In the genomic region with DNA sequence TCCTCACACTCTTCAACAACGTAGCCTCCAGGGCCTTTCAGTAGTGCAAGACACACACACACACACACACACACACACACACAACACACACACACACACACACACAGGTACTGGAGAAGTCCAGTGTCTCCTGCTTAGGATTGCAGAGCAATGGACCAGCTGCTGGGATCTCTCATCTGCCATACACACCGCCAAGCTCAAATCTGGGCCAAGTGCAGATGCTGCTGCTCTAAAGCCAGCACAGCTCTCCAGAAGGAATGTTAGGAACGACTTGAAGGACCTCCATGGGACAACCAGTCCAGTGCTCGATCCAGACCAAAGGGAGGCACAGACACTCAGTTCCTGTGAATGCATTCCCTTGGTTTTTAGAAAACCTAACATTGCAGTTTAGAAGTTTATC, we compare ENCODE assay signal across 20 mouse cellular contexts.
DNase-seq lines count a peak whose midpoint lies in the region; ATAC-seq and TF ChIP-seq lines count a peak whose summit lies in the region.
"Had no signal": no experiment of that assay in that cellular context is flagged by ENCODE, and none has a peak within 500 bp of the region (broad histone marks: within the 10 kb centered on the region; RNA-seq: fewer than 3 reads in every experiment).

No protein-coding gene starts in this region.

- no peaks in the 10 kb centered on the region for H3K36me3 ChIP-seq in heart, adult 2 months (ENCODE audit: control insufficient read depth, insufficient read depth, low read length)
- H3K36me3 ChIP-seq in heart, embryonic 12.5 days: no peaks in the 10 kb centered on the region
- H3K36me3 ChIP-seq in lung, embryonic 14.5 days (ENCODE audit: insufficient read depth): no peaks in the 10 kb centered on the region
- no peaks in the 10 kb centered on the region for H3K36me3 ChIP-seq in forebrain, embryonic 16.5 days (ENCODE audit: control insufficient read depth, insufficient read depth)
- H3K36me3 ChIP-seq: heart, embryonic 13.5 days; hindbrain, embryonic 12.5 days; midbrain, embryonic 15.5 days had no signal

- TF ChIP-seq CTCF in heart, adult 2 months (IDR thresholded peaks at IDR 0.05): no peak
- TF ChIP-seq CTCF in lung, embryonic 14.5 days (IDR thresholded peaks at IDR 0.05; ENCODE audit: low read depth): no peak
- no peak for TF ChIP-seq CTCF in lung, adult 2 months (IDR thresholded peaks at IDR 0.05; ENCODE audit: insufficient read depth, low read length)
- no peak for TF ChIP-seq CTCF in gastrocnemius, adult 2 months (IDR thresholded peaks at IDR 0.05)

- no peaks in the 10 kb centered on the region; the same call in 1 of the 2 replicates for H3K4me1 ChIP-seq in heart, adult 2 months (ENCODE audit: control insufficient read depth, insufficient read depth, low read length)
- H3K4me1 ChIP-seq in heart, embryonic 12.5 days (replicated peaks): peaks cover 4% of the 10 kb centered on the region; the same call in 1 of the 2 replicates
- no peaks in the 10 kb centered on the region for H3K4me1 ChIP-seq in lung, embryonic 14.5 days (ENCODE audit: insufficient read depth)
- no peaks in the 10 kb centered on the region; the same call in 1 of the 2 replicates for H3K4me1 ChIP-seq in lung, adult 2 months (ENCODE audit: control insufficient read depth, insufficient read depth, low read length)
- no peaks in the 10 kb centered on the region for H3K4me1 ChIP-seq in forebrain, embryonic 16.5 days (replicated peaks; ENCODE audit: control insufficient read depth, insufficient read depth, low read length)
- H3K4me1 ChIP-seq: hindbrain, embryonic 12.5 days; megakaryocyte, embryonic 14.5 days; midbrain, embryonic 15.5 days had no signal

- intact Hi-C loops in heart, adult 2 months (cut with DNase I): no loop called here
- intact Hi-C loops in gastrocnemius, adult 2 months (cut with DNase I): no loop called here
- intact Hi-C loops in heart, postnatal 14 days (cut with DNase I): no loop called here

- peak; percentile 49 to 53 for DNase-seq in heart, adult 2 months
- peak; percentile 29 for DNase-seq in lung, embryonic 14.5 days
- DNase-seq in lung, adult 2 months: no peak
- DNase-seq in gastrocnemius, adult 2 months: peak; percentile 68
- DNase-seq in heart, postnatal 14 days: peak; percentile 55 to 65
- DNase-seq in layer of hippocampus, adult 9-11 months: no peak
- DNase-seq: adrenal gland, postnatal 10 days; cerebellum, adult 11 months; cerebellum, postnatal 14 days; layer of hippocampus, postnatal 36 days; liver; liver, postnatal 0 days; right cerebral cortex, adult 18-20 months had no signal

- no peak for TF ChIP-seq POLR2A in heart, adult 2 months (IDR thresholded peaks at IDR 0.05; ENCODE audit: insufficient read depth, low read depth, low read length)
- no peak for TF ChIP-seq POLR2A in lung, adult 2 months (IDR thresholded peaks at IDR 0.05; ENCODE audit: borderline replicate concordance, extremely low read depth, low read depth, low read length)

- no peak overlapping the region for H3K4me3 ChIP-seq in heart, adult 2 months
- H3K4me3 ChIP-seq in heart, embryonic 12.5 days: no peak overlapping the region
- H3K4me3 ChIP-seq in lung, embryonic 14.5 days (ENCODE audit: low read depth, low read length): no peak overlapping the region
- no peak overlapping the region for H3K4me3 ChIP-seq in lung, adult 2 months (replicated peaks; ENCODE audit: extremely low read depth, low read depth, low read length)
- no peak overlapping the region for H3K4me3 ChIP-seq in gastrocnemius, adult 2 months
- no peak overlapping the region for H3K4me3 ChIP-seq in forebrain, embryonic 16.5 days (replicated peaks; ENCODE audit: low read length)
- H3K4me3 ChIP-seq: heart, embryonic 13.5 days; hindbrain, embryonic 12.5 days; megakaryocyte, embryonic 14.5 days; midbrain, embryonic 15.5 days had no signal

- H3K27ac ChIP-seq in heart, adult 2 months: no peak overlapping the region
- H3K27ac ChIP-seq in heart, embryonic 12.5 days (ENCODE audit: poor library complexity, severe bottlenecking): no peak overlapping the region
- no peak overlapping the region for H3K27ac ChIP-seq in lung, embryonic 14.5 days (ENCODE audit: low read depth)
- H3K27ac ChIP-seq in gastrocnemius, adult 2 months: no peak overlapping the region
- no peak overlapping the region for H3K27ac ChIP-seq in forebrain, embryonic 16.5 days (ENCODE audit: low read length)
- H3K27ac ChIP-seq: heart, embryonic 13.5 days; hindbrain, embryonic 12.5 days; midbrain, embryonic 15.5 days had no signal

- no peak overlapping the region for H3K9ac ChIP-seq in heart, adult 2 months (ENCODE audit: low read depth, low read length)
- H3K9ac ChIP-seq in heart, embryonic 12.5 days: no peak overlapping the region
- no peak overlapping the region for H3K9ac ChIP-seq in lung, embryonic 14.5 days
- H3K9ac ChIP-seq in forebrain, embryonic 16.5 days (replicated peaks; ENCODE audit: low read depth, low read length): no peak overlapping the region
- H3K9ac ChIP-seq: heart, embryonic 13.5 days; hindbrain, embryonic 12.5 days; liver, postnatal 0 days; midbrain, embryonic 15.5 days had no signal

- 57% methylated on average over 4 of the region's 4 CpGs for WGBS in heart, adult 2 months
- WGBS in heart, embryonic 12.5 days: 71% methylated on average over 4 of the region's 4 CpGs
- WGBS in lung, embryonic 14.5 days: 52% methylated on average over 4 of the region's 4 CpGs
- WGBS in lung, adult 2 months: 62% methylated on average over 4 of the region's 4 CpGs
- 77% methylated on average over 4 of the region's 4 CpGs for WGBS in forebrain, embryonic 16.5 days

- no peak for ATAC-seq in heart, embryonic 12.5 days (ENCODE audit: insufficient number of reproducible peaks, low FRiP score)
- no peak for ATAC-seq in lung, embryonic 14.5 days (ENCODE audit: insufficient read depth)
- no peak for ATAC-seq in forebrain, embryonic 16.5 days
- ATAC-seq: inflammation-experienced regulatory T-cells, adult 6 months; liver, postnatal 0 days; midbrain, embryonic 15.5 days had no signal

- TF ChIP-seq EP300 in heart, adult 2 months (IDR thresholded peaks at IDR 0.05; ENCODE audit: insufficient read depth, low read depth, low read length): no peak

- H3K27me3 ChIP-seq in heart, adult 2 months (ENCODE audit: control insufficient read depth, insufficient read depth, low read length): no peaks in the 10 kb centered on the region
- H3K27me3 ChIP-seq in heart, embryonic 12.5 days (replicated peaks): no peaks in the 10 kb centered on the region
- H3K27me3 ChIP-seq in lung, embryonic 14.5 days (ENCODE audit: insufficient read depth, low read length): no peaks in the 10 kb centered on the region
- no peaks in the 10 kb centered on the region for H3K27me3 ChIP-seq in forebrain, embryonic 16.5 days (replicated peaks; ENCODE audit: control insufficient read depth, insufficient read depth, low read length)
- H3K27me3 ChIP-seq: heart, embryonic 13.5 days; hindbrain, embryonic 12.5 days; midbrain, embryonic 15.5 days had no signal

- H3K4me2 ChIP-seq in heart, embryonic 12.5 days: no peak overlapping the region
- no peak overlapping the region for H3K4me2 ChIP-seq in lung, embryonic 14.5 days
- H3K4me2 ChIP-seq in forebrain, embryonic 16.5 days (ENCODE audit: low read length): no peak overlapping the region
- H3K4me2 ChIP-seq: heart, embryonic 13.5 days; hindbrain, embryonic 12.5 days; midbrain, embryonic 15.5 days had no signal

- H3K79me2 ChIP-seq in heart, adult 2 months (replicated peaks; ENCODE audit: control insufficient read depth, insufficient read depth, low read length): no peaks in the 10 kb centered on the region

- H3K9me3 ChIP-seq in heart, embryonic 12.5 days (replicated peaks): no peaks in the 10 kb centered on the region
- no peaks in the 10 kb centered on the region for H3K9me3 ChIP-seq in lung, embryonic 14.5 days (ENCODE audit: low read depth, low read length)
- no peaks in the 10 kb centered on the region for H3K9me3 ChIP-seq in forebrain, embryonic 16.5 days (ENCODE audit: control insufficient read depth, low read length)
- H3K9me3 ChIP-seq: heart, embryonic 13.5 days; hindbrain, embryonic 12.5 days; megakaryocyte, embryonic 14.5 days; midbrain, embryonic 15.5 days had no signal

Comparison
In these comparisons a context has a peak if more than half of its experiments do, and no peak if none do; other contexts are left out.
1. DNase-seq: peak in heart, adult 2 months (2 of 2), lung, embryonic 14.5 days (single experiment), gastrocnemius, adult 2 months (single experiment) and heart, postnatal 14 days (2 of 2); none in lung, adult 2 months (single experiment) and layer of hippocampus, adult 9-11 months (single experiment).